Mouse (Mus musculus) megakaryocyte, embryonic 14.5 days (primary cell): Measurements from ENCODE around the gene Mtif3. TPM values are rescaled to one million over a fixed set of nuclear protein-coding genes. Genes with fewer than 3 reads are reported as not detected.

ENCODE experiments used
- H3K27me3 ChIP-seq: replicated peaks from 2 replicates; pipeline ENCODE3; 2012; ENCODE audit warnings: inconsistent platforms
- H3K36me3 ChIP-seq: replicated peaks from 2 replicates; pipeline ENCODE3; 2012; ENCODE audit warnings: low read length, inconsistent platforms, mixed read lengths
- H3K4me1 ChIP-seq: 2 replicates; pipeline ENCODE4 v1.6.1; 2012; ENCODE audit warnings: inconsistent platforms
- H3K4me3 ChIP-seq: replicated peaks from 2 replicates; pipeline ENCODE3; 2012; ENCODE audit warnings: moderate library complexity, mild to moderate bottlenecking, inconsistent platforms
- H3K9me3 ChIP-seq: 2 replicates; pipeline ENCODE4 v1.6.1; 2012; ENCODE audit warnings: inconsistent platforms
- FLI1 ChIP-seq: IDR thresholded peaks from 2 replicates; pipeline ENCODE4 v1.6.1; 2012; ENCODE audit warnings: low read length, inconsistent platforms, mixed read lengths
- GATA1 ChIP-seq: IDR thresholded peaks from 3 replicates; pipeline ENCODE4 v1.6.1; 2012; ENCODE audit warnings: mixed read lengths, low read length, inconsistent platforms, borderline replicate concordance
- polyA plus RNA-seq: library from polyadenylated mRNA; stranded (reverse); fragments of >175 nt; gene quantifications from 2 replicates; pipeline ENCODE4 v1.2.3, GENCODE M21; 2012; ENCODE audit warnings: low replicate concordance; ENCODE audit not compliant: insufficient read depth

Gene Mtif3
- polyA plus RNA-seq, 1 experiment: 6.0 TPM

DNA sequence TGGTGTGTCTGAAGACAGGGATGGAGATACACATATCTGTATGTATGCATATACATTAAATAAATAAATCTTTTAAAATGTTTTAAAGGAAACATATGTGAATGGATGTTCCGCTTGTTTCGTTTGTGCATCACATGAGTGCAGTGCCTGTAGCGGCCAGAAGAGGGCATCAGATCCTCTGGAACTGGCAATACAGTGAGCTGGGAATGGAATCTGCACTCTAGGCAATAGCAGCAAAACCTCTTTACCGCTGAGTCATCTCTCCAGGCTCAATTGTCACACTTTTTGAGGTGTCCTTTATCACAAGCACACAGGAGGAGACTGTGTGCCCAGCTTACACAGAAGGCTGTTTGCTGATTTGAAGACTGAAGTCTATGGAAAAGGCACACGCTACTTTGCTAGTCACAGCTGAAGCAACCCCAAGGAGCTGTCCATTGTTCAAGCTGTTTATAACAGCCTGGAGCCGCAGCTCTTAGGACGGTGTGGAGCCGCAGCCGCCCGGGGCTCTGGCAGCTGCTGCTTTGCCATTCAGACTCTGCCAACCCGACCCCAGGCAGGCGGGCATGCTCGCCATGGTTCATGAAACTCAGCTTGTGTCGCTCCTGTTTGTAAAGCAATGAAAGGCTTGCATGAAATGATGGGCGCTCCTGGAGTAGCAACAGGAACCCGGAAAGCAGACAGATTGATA, 24.3 kb downstream of the Mtif3 start:
- H3K4me1 ChIP-seq: no peaks in the 10 kb centered on the region

DNA sequence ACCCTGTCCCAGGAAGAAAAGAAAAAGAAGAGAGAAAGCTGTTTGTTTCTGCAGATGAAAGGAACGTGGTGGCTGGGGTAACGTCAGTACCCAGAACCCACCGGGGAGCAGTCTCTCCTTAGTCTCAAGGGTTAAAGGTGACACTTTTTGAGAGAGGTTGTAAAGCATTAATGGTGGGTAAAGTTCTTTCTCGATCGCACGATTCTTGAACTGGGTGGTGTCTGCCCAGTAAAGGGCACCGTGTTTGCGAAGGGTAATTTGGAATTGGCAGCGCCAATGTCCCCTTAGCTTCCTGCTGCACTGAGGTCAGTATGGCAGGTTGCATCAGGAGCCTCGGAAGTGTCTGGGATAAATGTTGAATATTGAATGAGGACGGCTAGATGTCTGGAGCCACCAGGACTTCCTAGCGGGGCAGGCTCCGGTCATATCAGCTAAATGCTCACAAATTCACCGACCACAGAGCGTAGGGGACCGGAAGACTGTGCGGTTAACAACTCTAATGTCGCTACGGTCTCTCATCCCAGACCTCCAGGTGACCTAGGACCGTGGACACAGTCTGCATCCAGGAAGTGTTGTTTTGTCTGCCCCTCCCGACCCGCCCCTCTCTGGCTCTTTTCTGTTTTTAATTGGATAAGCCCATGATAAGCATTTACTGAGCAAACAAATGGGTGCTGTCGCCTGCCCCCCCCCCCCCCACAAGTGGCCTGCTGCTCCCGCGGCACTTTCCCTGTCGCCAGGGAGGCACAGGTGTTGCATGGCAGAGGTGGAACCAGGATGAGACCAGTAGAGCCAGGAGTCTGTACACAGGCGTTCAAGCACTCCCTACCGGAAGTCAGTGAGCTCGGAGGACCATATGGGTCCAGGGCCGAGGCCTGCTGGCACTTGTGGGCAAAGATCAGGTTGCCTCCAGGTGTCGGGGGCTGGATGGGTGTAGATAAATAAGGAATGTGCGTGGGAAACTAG, 25.8 kb downstream of the Mtif3 start:
- no peaks in the 10 kb centered on the region for H3K4me1 ChIP-seq
- no peaks in the 10 kb centered on the region for H3K36me3 ChIP-seq
- H3K27me3 ChIP-seq: peaks cover 9% of the 10 kb centered on the region
- H3K4me3 ChIP-seq: no peak overlapping the region
- TF ChIP-seq FLI1: no peak
- TF ChIP-seq GATA1: no peak
- peaks cover 7% of the 10 kb centered on the region for H3K9me3 ChIP-seq

More for the DNA sequence above, 24.3 kb downstream of the Mtif3 start:
- Histone ChIP-seq H3K9me3 (peaks cover 13% of the 10 kb centered on the region), H3K4me3 (no peak overlapping the region), H3K36me3 (no peaks in the 10 kb centered on the region), H3K27me3 (peaks cover 12% of the 10 kb centered on the region)
- TF ChIP-seq GATA1 (no peak), FLI1 (no peak)

DNA sequence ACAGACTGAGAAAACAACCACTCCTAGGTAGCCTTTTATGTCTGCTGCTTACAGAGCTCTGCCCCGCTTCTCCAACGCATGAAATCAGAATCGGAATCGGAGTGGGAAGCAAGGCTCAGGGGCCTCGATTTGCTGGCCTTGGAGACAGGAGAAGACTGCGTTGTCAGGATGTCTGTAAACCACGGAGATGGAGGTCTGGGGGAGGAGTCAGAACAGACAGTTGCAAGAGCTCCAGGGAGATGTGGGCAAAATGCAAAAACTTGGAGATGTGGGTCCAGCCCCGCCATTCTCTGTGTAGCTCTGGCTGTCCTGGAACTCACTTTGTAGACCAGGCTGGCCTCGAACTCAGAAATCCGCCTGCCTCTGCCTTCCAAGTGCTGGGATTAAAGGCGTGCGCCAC, 30.1 kb downstream of the Mtif3 start:
- Histone ChIP-seq H3K36me3 (no peaks in the 10 kb centered on the region), H3K4me1 (no peaks in the 10 kb centered on the region), H3K27me3 (peaks cover 3% of the 10 kb centered on the region), H3K9me3 (no peaks in the 10 kb centered on the region), H3K4me3 (no peak overlapping the region)
- TF ChIP-seq GATA1: no peak

DNA sequence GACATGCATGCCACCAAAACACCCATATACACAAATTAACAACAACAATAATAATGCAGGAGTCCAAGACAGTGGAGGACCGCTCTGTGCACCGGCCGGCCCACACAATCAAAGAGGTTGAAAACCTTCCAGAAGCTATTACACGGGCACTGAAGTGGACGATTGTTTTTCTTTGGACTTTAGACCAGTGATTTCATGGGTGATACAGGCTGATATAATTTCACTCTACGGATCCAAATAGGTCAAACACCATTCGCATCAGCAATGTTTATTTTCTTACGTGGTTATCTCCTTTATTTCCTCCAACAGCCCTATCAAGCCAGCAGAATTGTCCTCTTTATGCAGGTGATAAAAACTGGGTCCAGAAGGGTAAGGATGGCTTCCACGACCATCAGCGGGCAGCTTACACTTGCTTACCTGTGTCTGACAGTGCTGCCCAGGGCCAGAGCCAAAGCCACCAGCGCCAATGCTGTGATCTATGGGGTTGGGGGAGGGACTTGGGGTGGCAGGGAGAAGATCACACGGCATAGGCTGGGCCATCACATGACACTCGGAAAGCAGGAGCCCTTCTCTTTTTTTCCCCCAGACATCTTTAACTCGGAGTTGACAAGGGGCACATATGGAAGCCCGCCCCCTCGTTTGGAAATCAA, 31.6 kb downstream of the Mtif3 start:
- Histone ChIP-seq H3K36me3 (no peaks in the 10 kb centered on the region), H3K4me3 (no peak overlapping the region), H3K27me3 (peaks cover 4% of the 10 kb centered on the region), H3K9me3 (no peaks in the 10 kb centered on the region), H3K4me1 (no peaks in the 10 kb centered on the region)
- TF ChIP-seq FLI1: no peak
- TF ChIP-seq GATA1: no peak

DNA sequence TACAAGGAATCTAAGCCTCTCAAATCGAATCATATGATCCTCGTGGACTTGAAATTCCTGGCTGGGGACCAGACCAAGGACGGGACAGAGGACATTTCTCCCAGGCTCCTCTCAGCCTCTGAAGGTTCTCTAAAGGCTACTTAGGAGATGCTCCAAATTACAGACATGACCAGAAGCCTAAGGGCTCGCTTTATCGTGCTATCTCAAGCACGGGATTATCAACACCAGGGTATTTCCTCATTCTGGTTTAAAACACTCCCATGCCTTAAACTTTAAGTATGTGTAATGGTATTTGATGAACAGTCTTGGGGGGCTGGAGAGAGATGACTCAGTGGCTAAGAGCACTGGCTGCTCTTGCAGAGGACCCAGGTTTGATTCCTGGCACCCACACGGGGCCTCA, 32.2 kb downstream of the Mtif3 start:
- H3K4me3 ChIP-seq: no peak overlapping the region
- TF ChIP-seq GATA1 (no peak), FLI1 (no peak)
- H3K36me3 ChIP-seq: no peaks in the 10 kb centered on the region
- no peaks in the 10 kb centered on the region for H3K4me1 ChIP-seq
- H3K27me3 ChIP-seq: peaks cover 7% of the 10 kb centered on the region
- no peaks in the 10 kb centered on the region for H3K9me3 ChIP-seq

DNA sequence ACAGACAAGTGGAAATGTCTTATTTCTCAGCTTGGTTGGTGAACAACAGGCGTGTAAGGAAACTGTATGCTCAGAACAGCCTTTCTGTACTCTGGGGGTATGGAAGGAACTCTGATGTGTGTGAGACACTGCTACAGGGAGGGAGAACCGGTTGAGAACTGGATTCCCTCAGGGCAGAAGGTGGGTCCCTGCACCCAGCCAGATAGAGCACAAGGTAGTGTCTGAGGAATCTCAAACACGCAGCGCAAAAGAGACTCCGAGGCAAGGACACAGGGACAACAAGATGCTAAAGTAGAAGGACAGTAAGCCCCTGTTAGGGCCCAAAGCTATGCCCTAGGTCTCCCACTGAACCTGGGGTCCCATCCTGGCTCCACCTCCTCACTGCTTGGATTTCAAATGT, 36.9 kb downstream of the Mtif3 start:
- TF ChIP-seq FLI1 (no peak), GATA1 (no peak)
- Histone ChIP-seq H3K4me1 (no peaks in the 10 kb centered on the region), H3K4me3 (no peak overlapping the region), H3K36me3 (no peaks in the 10 kb centered on the region), H3K9me3 (peaks cover 11% of the 10 kb centered on the region; the same call in 1 of the 2 replicates), H3K27me3 (peaks cover 7% of the 10 kb centered on the region)

DNA sequence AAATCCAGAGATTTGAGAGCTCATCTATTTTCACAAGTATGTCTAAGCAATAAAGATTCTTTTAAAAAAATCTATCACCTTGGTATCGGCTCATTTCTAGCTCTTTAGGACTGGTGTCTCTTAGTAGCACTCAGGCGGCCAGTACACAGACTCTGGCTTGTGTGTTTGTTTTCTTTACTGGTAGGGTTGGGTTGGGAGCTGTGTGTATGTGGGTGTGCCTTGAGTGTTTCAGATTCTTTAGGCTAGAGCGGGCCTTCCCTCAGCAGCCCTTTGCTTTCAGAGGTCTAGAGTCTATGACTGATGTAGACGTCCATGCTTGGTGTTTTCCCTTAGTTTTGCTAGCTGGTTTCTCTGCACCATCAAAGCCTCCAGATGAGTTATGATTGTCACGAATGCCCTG, 40.1 kb downstream of the Mtif3 start:
- no peak overlapping the region for H3K4me3 ChIP-seq
- H3K27me3 ChIP-seq: peaks cover 13% of the 10 kb centered on the region
- TF ChIP-seq FLI1 (no peak), GATA1 (no peak)
- H3K4me1 ChIP-seq: peaks cover 4% of the 10 kb centered on the region; the same call in 1 of the 2 replicates
- peaks cover 11% of the 10 kb centered on the region; the same call in 1 of the 2 replicates for H3K9me3 ChIP-seq
- no peaks in the 10 kb centered on the region for H3K36me3 ChIP-seq

DNA sequence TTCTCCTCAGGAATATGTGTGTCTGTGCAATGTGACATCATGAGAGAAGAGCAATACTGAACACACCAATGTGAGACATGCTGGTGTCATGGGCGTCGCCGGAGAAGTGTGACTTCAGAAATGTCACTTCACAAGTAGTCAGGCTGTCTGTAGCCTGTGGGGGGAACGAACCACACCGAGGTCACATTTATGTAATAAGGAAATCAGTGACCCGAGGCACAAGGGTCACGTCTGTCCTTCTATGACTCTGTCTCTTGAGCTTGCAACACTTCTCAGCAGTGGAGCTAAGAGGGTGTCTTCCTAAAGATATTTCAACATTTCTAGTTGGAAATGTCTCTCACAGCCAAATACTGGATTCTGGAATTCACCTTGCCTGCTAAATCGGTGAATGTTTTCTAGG, 42.4 kb downstream of the Mtif3 start:
- H3K4me3 ChIP-seq: no peak overlapping the region
- TF ChIP-seq FLI1: no peak
- TF ChIP-seq GATA1: no peak
- no peaks in the 10 kb centered on the region for H3K36me3 ChIP-seq
- peaks cover 13% of the 10 kb centered on the region for H3K4me1 ChIP-seq
- H3K27me3 ChIP-seq: peaks cover 8% of the 10 kb centered on the region
- peaks cover 11% of the 10 kb centered on the region; the same call in 1 of the 2 replicates for H3K9me3 ChIP-seq

DNA sequence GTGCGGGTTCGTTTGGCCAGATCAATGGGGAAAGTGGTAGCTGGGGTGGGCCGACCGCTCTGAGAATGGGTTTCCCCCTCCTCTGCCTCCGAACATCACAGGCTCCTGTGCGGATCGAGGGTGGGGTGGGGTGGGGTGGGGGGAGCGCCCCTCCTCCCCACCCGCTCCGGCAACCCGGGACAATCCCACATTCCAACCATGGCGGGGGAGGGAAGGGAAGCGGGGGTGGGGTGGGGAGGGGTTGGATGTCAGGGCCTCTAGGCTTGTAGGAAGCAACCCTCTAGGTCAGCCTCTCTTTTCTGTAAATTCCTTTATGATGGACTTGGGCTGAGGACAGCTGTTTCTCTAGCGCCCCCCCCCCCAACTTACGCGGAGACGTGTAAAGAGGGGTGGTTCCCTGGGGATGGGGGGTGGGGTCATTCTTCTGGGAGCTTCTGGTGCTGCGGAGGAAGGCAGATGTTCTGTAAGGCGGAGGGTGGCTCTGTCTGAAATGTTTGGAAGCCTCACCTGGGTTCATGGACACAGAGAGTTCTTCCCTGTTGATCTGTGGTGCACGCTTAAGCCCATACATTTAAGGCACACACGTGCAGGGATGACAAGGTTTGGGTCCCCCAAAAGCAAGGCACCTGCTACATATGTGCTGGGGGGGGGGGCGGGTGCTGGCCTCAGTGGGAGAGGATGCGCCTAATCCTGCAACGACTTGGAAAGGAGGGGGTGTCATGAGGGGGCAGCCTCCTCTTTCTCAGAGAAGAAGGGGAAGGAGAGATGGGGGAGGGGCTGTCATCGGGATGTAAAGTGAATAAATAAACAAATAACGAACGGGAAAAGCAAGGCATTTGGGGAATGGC, 43.1 kb downstream of the Mtif3 start:
- Histone ChIP-seq H3K4me3 (no peak overlapping the region), H3K9me3 (peaks cover 9% of the 10 kb centered on the region; the same call in 1 of the 2 replicates), H3K4me1 (peaks cover 13% of the 10 kb centered on the region), H3K36me3 (no peaks in the 10 kb centered on the region), H3K27me3 (peaks cover 8% of the 10 kb centered on the region)
- TF ChIP-seq FLI1 (no peak), GATA1 (no peak)
